In the genomic region with DNA sequence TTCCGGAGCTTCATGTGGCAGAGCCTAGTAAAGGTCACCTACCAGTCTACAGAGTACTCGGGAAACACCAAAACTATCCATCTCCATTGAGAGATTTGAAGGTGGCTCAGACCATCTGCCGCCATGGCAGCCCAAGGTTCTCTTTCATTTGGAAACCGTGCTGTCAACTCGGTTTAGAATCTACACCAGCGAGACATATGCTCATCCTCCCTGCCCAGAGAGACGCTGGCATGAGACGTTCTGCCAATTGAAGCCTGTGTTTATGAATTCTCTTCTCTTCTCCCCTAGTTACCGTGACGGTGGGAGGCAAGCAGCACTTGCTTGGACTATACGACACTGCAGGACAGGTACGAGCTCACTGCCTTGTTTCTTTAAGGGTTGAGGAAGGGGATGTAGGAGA, we compare ENCODE assay signal across 30 mouse cellular contexts. TPM values are rescaled to one million over a fixed set of nuclear protein-coding genes. Genes with fewer than 3 reads are reported as not detected.
DNase-seq lines count a peak whose midpoint lies in the region; ATAC-seq and TF ChIP-seq lines count a peak whose summit lies in the region.
"Had no signal": no experiment of that assay in that cellular context is flagged by ENCODE, and none has a peak within 500 bp of the region (broad histone marks: within the 10 kb centered on the region; RNA-seq: fewer than 3 reads in every experiment).

No protein-coding gene starts in this region.

- H3K27ac ChIP-seq in forebrain, embryonic 15.5 days (replicated peaks), result 0 out of 2 replicates have a peak overlapping the region, but pooled peaks have one; percentile 37
- H3K27ac ChIP-seq in forebrain, embryonic 11.5 days (ENCODE audit: low read depth, low read length), result no peak overlapping the region
- H3K27ac ChIP-seq in midbrain, postnatal 0 days (ENCODE audit: low read depth, low read length), result no peak overlapping the region
- no peak overlapping the region for H3K27ac ChIP-seq in midbrain, embryonic 16.5 days (ENCODE audit: low read length)
- no peak overlapping the region for H3K27ac ChIP-seq in embryonic facial prominence, embryonic 10.5 days (replicated peaks)
- H3K27ac ChIP-seq: embryonic facial prominence, embryonic 12.5 days; hindbrain, embryonic 13.5 days; intestine, embryonic 15.5 days; neural tube, embryonic 15.5 days had no signal

- DNase-seq in forebrain, embryonic 11.5 days (ENCODE audit: low spot score), result no peak
- peak; percentile 83 for DNase-seq in midbrain, postnatal 0 days (ENCODE audit: low spot score)
- DNase-seq in cerebellum, adult 9-10 months, result peak; percentile 77
- DNase-seq in embryonic facial prominence, embryonic 10.5 days (ENCODE audit: low spot score), result no peak
- no peak for DNase-seq in left cerebral cortex, adult 18-20 months (ENCODE audit: low spot score in 2 of 2)
- no peak for DNase-seq in spleen, adult 18-20 months
- DNase-seq: adrenal gland, postnatal 10 days; heart, postnatal 10 days; kidney, adult 9 months; kidney, postnatal 4 days; liver; midbrain, embryonic 14.5 days had no signal

- H3K4me1 ChIP-seq in forebrain, embryonic 15.5 days, result no peaks in the 10 kb centered on the region
- H3K4me1 ChIP-seq in forebrain, embryonic 11.5 days (replicated peaks; ENCODE audit: control insufficient read depth, insufficient read depth, low read length), result no peaks in the 10 kb centered on the region
- no peaks in the 10 kb centered on the region for H3K4me1 ChIP-seq in midbrain, postnatal 0 days (ENCODE audit: insufficient read depth, low read length)
- no peaks in the 10 kb centered on the region for H3K4me1 ChIP-seq in midbrain, embryonic 16.5 days (ENCODE audit: control insufficient read depth, insufficient read depth, low read length)
- no peaks in the 10 kb centered on the region for H3K4me1 ChIP-seq in embryonic facial prominence, embryonic 10.5 days
- H3K4me1 ChIP-seq: embryonic facial prominence, embryonic 12.5 days; hindbrain, embryonic 13.5 days; intestine, embryonic 15.5 days; neural tube, embryonic 15.5 days had no signal

- H3K36me3 ChIP-seq in forebrain, embryonic 15.5 days, result no peaks in the 10 kb centered on the region
- no peaks in the 10 kb centered on the region for H3K36me3 ChIP-seq in forebrain, embryonic 11.5 days (ENCODE audit: control insufficient read depth, insufficient read depth, low read length)
- H3K36me3 ChIP-seq in midbrain, postnatal 0 days (ENCODE audit: insufficient read depth, low read length), result no peaks in the 10 kb centered on the region
- H3K36me3 ChIP-seq in midbrain, embryonic 16.5 days (ENCODE audit: control insufficient read depth, insufficient read depth, low read length), result no peaks in the 10 kb centered on the region
- H3K36me3 ChIP-seq in embryonic facial prominence, embryonic 10.5 days (replicated peaks), result 0 out of 2 replicates have a peak, but pooled peaks cover 3% of the 10 kb centered on the region
- H3K36me3 ChIP-seq: embryonic facial prominence, embryonic 12.5 days; hindbrain, embryonic 13.5 days; intestine, embryonic 15.5 days; neural tube, embryonic 15.5 days had no signal

- TF ChIP-seq CTCF in midbrain, postnatal 0 days (IDR thresholded peaks at IDR 0.05), result no peak

- H3K9me3 ChIP-seq in forebrain, embryonic 15.5 days, result no peaks in the 10 kb centered on the region
- H3K9me3 ChIP-seq in forebrain, embryonic 11.5 days (ENCODE audit: control insufficient read depth, low read length), result no peaks in the 10 kb centered on the region
- no peaks in the 10 kb centered on the region for H3K9me3 ChIP-seq in midbrain, postnatal 0 days (ENCODE audit: low read length)
- H3K9me3 ChIP-seq in midbrain, embryonic 16.5 days (replicated peaks; ENCODE audit: control insufficient read depth, low read length, poor library complexity, severe bottlenecking), result no peaks in the 10 kb centered on the region
- no peaks in the 10 kb centered on the region for H3K9me3 ChIP-seq in embryonic facial prominence, embryonic 10.5 days
- H3K9me3 ChIP-seq: embryonic facial prominence, embryonic 12.5 days; hindbrain, embryonic 13.5 days; intestine, embryonic 15.5 days; neural tube, embryonic 15.5 days had no signal

- no peak overlapping the region for H3K4me2 ChIP-seq in forebrain, embryonic 15.5 days (replicated peaks)
- H3K4me2 ChIP-seq in forebrain, embryonic 11.5 days (ENCODE audit: low read depth, low read length, severe bottlenecking), result no peak overlapping the region
- H3K4me2 ChIP-seq in midbrain, postnatal 0 days (ENCODE audit: low read depth, low read length, poor library complexity, severe bottlenecking), result no peak overlapping the region
- H3K4me2 ChIP-seq in midbrain, embryonic 16.5 days (ENCODE audit: low read length), result no peak overlapping the region
- H3K4me2 ChIP-seq: embryonic facial prominence, embryonic 12.5 days; heart, embryonic 11.5 days; hindbrain, embryonic 13.5 days; intestine, embryonic 15.5 days; neural tube, embryonic 15.5 days had no signal

- H3K4me3 ChIP-seq in forebrain, embryonic 15.5 days, result no peak overlapping the region
- no peak overlapping the region for H3K4me3 ChIP-seq in forebrain, embryonic 11.5 days (ENCODE audit: low read depth, low read length)
- H3K4me3 ChIP-seq in midbrain, postnatal 0 days (ENCODE audit: low read depth, low read length), result no peak overlapping the region
- no peak overlapping the region for H3K4me3 ChIP-seq in midbrain, embryonic 16.5 days (ENCODE audit: low read depth, low read length)
- H3K4me3 ChIP-seq in embryonic facial prominence, embryonic 10.5 days, result no peak overlapping the region
- H3K4me3 ChIP-seq: embryonic facial prominence, embryonic 12.5 days; erythroblast, embryonic 14.5 days; hindbrain, embryonic 13.5 days; intestine, embryonic 15.5 days; neural tube, embryonic 15.5 days had no signal

- H3K9ac ChIP-seq in forebrain, embryonic 15.5 days (replicated peaks), result no peak overlapping the region
- H3K9ac ChIP-seq in forebrain, embryonic 11.5 days (ENCODE audit: low read length), result no peak overlapping the region
- H3K9ac ChIP-seq in midbrain, postnatal 0 days (replicated peaks; ENCODE audit: low read length, poor library complexity, severe bottlenecking), result no peak overlapping the region
- H3K9ac ChIP-seq in midbrain, embryonic 16.5 days (ENCODE audit: low read depth, low read length), result no peak overlapping the region
- H3K9ac ChIP-seq: embryonic facial prominence, embryonic 12.5 days; hindbrain, embryonic 13.5 days; intestine, embryonic 15.5 days; neural tube, embryonic 15.5 days had no signal

- no peak for ATAC-seq in forebrain, embryonic 15.5 days (replicated peaks)
- ATAC-seq in forebrain, embryonic 11.5 days (replicated peaks; ENCODE audit: low FRiP score), result no peak
- no peak; the same call in 1 of the 2 replicates for ATAC-seq in midbrain, postnatal 0 days (ENCODE audit: low FRiP score)
- ATAC-seq in midbrain, embryonic 16.5 days, result no peak
- ATAC-seq: forebrain, embryonic 16.5 days; intestine, embryonic 15.5 days; lung, postnatal 0 days; Patski had no signal

- WGBS in forebrain, embryonic 15.5 days, result 82% methylated on average over 12 of the region's 12 CpGs
- WGBS in forebrain, embryonic 11.5 days, result 94% methylated on average over 12 of the region's 12 CpGs
- WGBS in midbrain, postnatal 0 days, result 82% methylated on average over 12 of the region's 12 CpGs
- WGBS in midbrain, embryonic 16.5 days, result 82% methylated on average over 12 of the region's 12 CpGs
- 92% methylated on average over 12 of the region's 12 CpGs for WGBS in embryonic facial prominence, embryonic 10.5 days

- no peaks in the 10 kb centered on the region for H3K27me3 ChIP-seq in forebrain, embryonic 15.5 days
- H3K27me3 ChIP-seq in forebrain, embryonic 11.5 days (ENCODE audit: control insufficient read depth, insufficient read depth, low read length), result no peaks in the 10 kb centered on the region
- H3K27me3 ChIP-seq in midbrain, postnatal 0 days (ENCODE audit: insufficient read depth, low read length), result no peaks in the 10 kb centered on the region
- no peaks in the 10 kb centered on the region for H3K27me3 ChIP-seq in midbrain, embryonic 16.5 days (ENCODE audit: control insufficient read depth, insufficient read depth, low read depth, low read length)
- H3K27me3 ChIP-seq in embryonic facial prominence, embryonic 10.5 days (replicated peaks; ENCODE audit: low read depth, poor library complexity, severe bottlenecking), result no peaks in the 10 kb centered on the region
- H3K27me3 ChIP-seq: embryonic facial prominence, embryonic 12.5 days; hindbrain, embryonic 13.5 days; intestine, embryonic 15.5 days; neural tube, embryonic 15.5 days had no signal

RNA-seq across cellular contexts. Expression of a gene that starts 41.5 kb away (rescaled TPM):
- polyA plus RNA-seq in forebrain, embryonic 15.5 days (2015; fragmentation: Nextera tagmentation; extraction: Ambion mirVana), result not detected in 2 replicates
- polyA plus RNA-seq in forebrain, embryonic 11.5 days (2014; fragmentation: Nextera tagmentation; extraction: Ambion mirVana), result not detected in 2 replicates
- total RNA-seq in midbrain, postnatal 0 days (2014; rRNA removed), result not detected in 2 replicates
- polyA plus RNA-seq in midbrain, postnatal 0 days (2015; fragmentation: Nextera tagmentation; extraction: Ambion mirVana), result not detected in 2 replicates
- polyA plus RNA-seq in midbrain, embryonic 16.5 days (2015; fragmentation: Nextera tagmentation; extraction: Ambion mirVana), result not detected in 2 replicates
- not detected in 2 replicates for polyA plus RNA-seq in embryonic facial prominence, embryonic 10.5 days (2016; fragmentation: Nextera tagmentation; extraction: Ambion mirVana)
- not detected for total RNA-seq in left cerebral cortex, adult 18-20 months (2021)
- total RNA-seq: adrenal gland, postnatal 10 days; gastrocnemius, adult 18-20 months; gastrocnemius, postnatal 4 days; heart, postnatal 10 days; layer of hippocampus, postnatal 10 days; left cerebral cortex, postnatal 25 days had no signal
- polyA plus RNA-seq: cortical plate, adult 2 months; erythroblast, embryonic 14.5 days; forebrain, embryonic 16.5 days; heart, embryonic 11.5 days; hindbrain, embryonic 13.5 days; intestine, embryonic 15.5 days; liver, embryonic 16.5 days; lung, postnatal 0 days; midbrain, embryonic 14.5 days; neural tube, embryonic 15.5 days; Patski; stomach, embryonic 16.5 days had no signal

Comparison
In these comparisons a context has a peak if more than half of its experiments do, and no peak if none do; other contexts are left out.
1. DNase-seq: peak in midbrain, postnatal 0 days (single experiment) and cerebellum, adult 9-10 months (single experiment); none in forebrain, embryonic 11.5 days (single experiment), embryonic facial prominence, embryonic 10.5 days (single experiment), left cerebral cortex, adult 18-20 months (0 of 2) and spleen, adult 18-20 months (0 of 2).